Mouse (Mus musculus): ENCODE data around the gene Tbc1d22b.

Gene Tbc1d22b

DNA sequence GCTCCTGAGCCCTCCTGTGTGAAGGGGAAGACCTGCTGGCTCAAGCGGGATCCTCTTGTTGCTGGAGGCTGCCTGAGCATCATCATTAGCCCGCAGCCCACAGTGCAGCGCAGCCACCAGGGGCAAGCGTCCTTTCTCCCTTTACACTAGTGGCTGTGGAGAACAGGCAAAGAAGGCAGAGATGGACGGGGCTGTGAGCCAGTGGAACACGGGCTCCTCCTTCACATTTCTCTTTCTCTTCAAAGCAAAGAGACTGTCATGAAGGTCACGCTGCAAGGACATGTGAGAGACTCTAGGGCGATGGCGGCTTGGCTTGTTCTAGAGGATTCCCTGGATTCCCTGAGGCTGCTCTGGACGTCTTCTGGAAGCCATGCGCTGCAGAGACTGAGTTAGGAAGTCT lies 91.4 kb downstream of the Tbc1d22b start:
- DNase-seq (ENCODE audit: extremely low read depth, low read depth) = no peak

DNA sequence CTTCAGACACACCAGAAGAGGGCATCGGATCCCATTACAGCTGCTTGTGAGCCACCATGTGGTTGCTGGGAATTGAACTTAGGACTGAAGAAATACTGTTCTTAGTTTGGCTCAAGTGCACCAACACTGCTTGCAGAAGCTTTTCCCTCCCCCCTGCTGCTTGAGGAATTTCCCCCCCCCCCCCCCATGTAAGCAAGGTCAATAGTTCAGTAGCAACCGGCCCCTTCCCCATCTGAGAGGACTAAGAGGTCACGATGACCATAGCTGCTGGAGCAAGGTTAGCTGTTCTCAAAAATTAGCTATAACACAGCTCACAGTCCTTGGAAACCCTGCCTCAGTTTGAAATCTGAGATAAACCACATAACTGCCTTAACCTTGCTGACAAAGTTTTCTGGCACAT lies 92.6 kb downstream of the Tbc1d22b start:
- DNase-seq (ENCODE audit: extremely low read depth, low read depth) = no peak

Data from MEL-GATA-1-ER (cell line).